12 mouse cellular contexts compared by ENCODE assay signal in the genomic region with DNA sequence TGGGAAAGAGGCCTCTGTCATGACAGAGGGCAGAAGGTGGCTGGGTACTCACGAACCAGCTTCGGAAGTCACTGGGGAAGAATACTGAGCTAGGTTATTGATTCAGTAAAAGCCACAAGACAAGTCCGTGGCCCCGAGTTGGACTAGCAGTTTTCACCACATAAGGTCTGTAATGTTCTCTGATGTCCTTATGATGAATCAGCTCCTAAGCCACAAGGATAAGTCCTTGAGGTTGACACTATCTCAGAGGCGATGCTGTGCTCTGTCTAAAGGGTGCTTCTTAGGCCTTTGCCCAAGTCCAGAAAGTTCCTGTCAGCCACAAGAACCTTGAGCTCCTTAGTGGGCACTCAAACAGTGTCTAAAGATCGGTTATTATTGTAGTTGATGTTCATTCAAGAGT. TPM values are rescaled to one million over a fixed set of nuclear protein-coding genes. Genes with fewer than 3 reads are reported as not detected.
DNase-seq lines count a peak whose midpoint lies in the region; ATAC-seq lines count a peak whose summit lies in the region.
"Had no signal": no experiment of that assay in that cellular context is flagged by ENCODE, and none has a peak within 500 bp of the region (broad histone marks: within the 10 kb centered on the region; RNA-seq: fewer than 3 reads in every experiment).

No protein-coding gene starts in this region.

- H3K4me1 ChIP-seq in hindbrain, embryonic 14.5 days (replicated peaks; ENCODE audit: control insufficient read depth, insufficient read depth, low read length) = 0 out of 2 replicates have a peak, but pooled peaks cover 18% of the 10 kb centered on the region
- peaks cover 12% of the 10 kb centered on the region for H3K4me1 ChIP-seq in hindbrain, embryonic 12.5 days
- peaks cover 32% of the 10 kb centered on the region for H3K4me1 ChIP-seq in lung, embryonic 16.5 days (replicated peaks; ENCODE audit: control insufficient read depth, insufficient read depth, low read length)
- peaks cover 34% of the 10 kb centered on the region for H3K4me1 ChIP-seq in embryonic facial prominence, embryonic 15.5 days

- no peaks in the 10 kb centered on the region for H3K36me3 ChIP-seq in hindbrain, embryonic 14.5 days (replicated peaks; ENCODE audit: control insufficient read depth, insufficient read depth)
- no peaks in the 10 kb centered on the region for H3K36me3 ChIP-seq in hindbrain, embryonic 12.5 days
- no peaks in the 10 kb centered on the region for H3K36me3 ChIP-seq in lung, embryonic 16.5 days (ENCODE audit: control insufficient read depth, insufficient read depth, low read length)
- H3K36me3 ChIP-seq in embryonic facial prominence, embryonic 15.5 days = no peaks in the 10 kb centered on the region

- H3K4me3 ChIP-seq in hindbrain, embryonic 14.5 days (replicated peaks; ENCODE audit: low read length) = no peak overlapping the region
- H3K4me3 ChIP-seq in hindbrain, embryonic 12.5 days = no peak overlapping the region
- H3K4me3 ChIP-seq in lung, embryonic 16.5 days (ENCODE audit: low read length) = no peak overlapping the region
- no peak overlapping the region for H3K4me3 ChIP-seq in embryonic facial prominence, embryonic 15.5 days (replicated peaks)
- H3K4me3 ChIP-seq: left cerebral cortex, adult 2 months had no signal

- H3K9ac ChIP-seq in hindbrain, embryonic 14.5 days = no peak overlapping the region
- no peak overlapping the region for H3K9ac ChIP-seq in hindbrain, embryonic 12.5 days
- no peak overlapping the region for H3K9ac ChIP-seq in lung, embryonic 16.5 days (ENCODE audit: low read length)
- H3K9ac ChIP-seq in embryonic facial prominence, embryonic 15.5 days = no peak overlapping the region

- no peak for ATAC-seq in hindbrain, embryonic 14.5 days (ENCODE audit: low FRiP score)
- no peak for ATAC-seq in hindbrain, embryonic 12.5 days (ENCODE audit: low FRiP score)
- ATAC-seq in lung, embryonic 16.5 days (ENCODE audit: low read depth) = no peak
- no peak for ATAC-seq in embryonic facial prominence, embryonic 15.5 days (ENCODE audit: insufficient number of reproducible peaks, low FRiP score, low TSS enrichment, low read depth)
- ATAC-seq: hindbrain, embryonic 16.5 days had no signal

- H3K9me3 ChIP-seq in hindbrain, embryonic 14.5 days (ENCODE audit: control insufficient read depth, low read length) = no peaks in the 10 kb centered on the region
- H3K9me3 ChIP-seq in hindbrain, embryonic 12.5 days (replicated peaks) = no peaks in the 10 kb centered on the region
- no peaks in the 10 kb centered on the region for H3K9me3 ChIP-seq in lung, embryonic 16.5 days (ENCODE audit: control insufficient read depth, low read length)
- H3K9me3 ChIP-seq in embryonic facial prominence, embryonic 15.5 days (replicated peaks) = no peaks in the 10 kb centered on the region

- H3K27me3 ChIP-seq in hindbrain, embryonic 14.5 days (ENCODE audit: control insufficient read depth, insufficient read depth, low read length) = no peaks in the 10 kb centered on the region
- no peaks in the 10 kb centered on the region for H3K27me3 ChIP-seq in hindbrain, embryonic 12.5 days
- no peaks in the 10 kb centered on the region for H3K27me3 ChIP-seq in lung, embryonic 16.5 days (ENCODE audit: control insufficient read depth, insufficient read depth, low read depth, low read length)
- no peaks in the 10 kb centered on the region for H3K27me3 ChIP-seq in embryonic facial prominence, embryonic 15.5 days

- H3K27ac ChIP-seq in hindbrain, embryonic 14.5 days = no peak overlapping the region
- no peak overlapping the region for H3K27ac ChIP-seq in hindbrain, embryonic 12.5 days
- H3K27ac ChIP-seq in lung, embryonic 16.5 days (ENCODE audit: low read length) = peak overlapping the region; percentile 27; the same call in 1 of the 2 replicates
- H3K27ac ChIP-seq in embryonic facial prominence, embryonic 15.5 days (replicated peaks) = 0 out of 2 replicates have a peak overlapping the region, but pooled peaks have one; percentile 1
- H3K27ac ChIP-seq: left cerebral cortex, adult 2 months had no signal

- DNase-seq in adrenal gland, adult 2 months = peak; percentile 38
- no peak for DNase-seq in adrenal gland, adult 18-20 months (ENCODE audit: low spot score in 2 of 2)
- no peak for DNase-seq in hindbrain, embryonic 14.5 days (ENCODE audit: low spot score)
- DNase-seq in lung, postnatal 10 days = no peak
- no peak for DNase-seq in left cerebral cortex, adult 11 months (ENCODE audit: low spot score)
- DNase-seq: cerebellum, adult 9-10 months; thymus, adult 18-20 months had no signal

- WGBS in hindbrain, embryonic 14.5 days = 85% methylated on average over 6 of the region's 6 CpGs
- 86% methylated on average over 6 of the region's 6 CpGs for WGBS in hindbrain, embryonic 12.5 days
- 72% methylated on average over 6 of the region's 6 CpGs for WGBS in lung, embryonic 16.5 days
- 85% methylated on average over 6 of the region's 6 CpGs for WGBS in embryonic facial prominence, embryonic 15.5 days

- peak overlapping the region; percentile 54 for H3K4me2 ChIP-seq in hindbrain, embryonic 14.5 days (replicated peaks)
- H3K4me2 ChIP-seq in hindbrain, embryonic 12.5 days (replicated peaks) = no peak overlapping the region
- H3K4me2 ChIP-seq in lung, embryonic 16.5 days (ENCODE audit: low read depth, low read length) = peak overlapping the region; percentile 64
- no peak overlapping the region for H3K4me2 ChIP-seq in embryonic facial prominence, embryonic 15.5 days (replicated peaks)

RNA-seq across cellular contexts. Expression of gene Entpd1, which starts 49.7 kb away (rescaled TPM):
- 10 to 100 TPM; 30.2 to 36.3 TPM for total RNA-seq in adrenal gland, adult 2 months (2021)
- polyA plus RNA-seq in adrenal gland, adult 2 months (2012; rRNA removed) = 3.9 and 5.5 TPM in 2 replicates
- 10 to 100 TPM; 36.3 to 49.7 TPM for total RNA-seq in adrenal gland, adult 18-20 months (2021)
- polyA plus RNA-seq in hindbrain, embryonic 14.5 days (2014; fragmentation: Nextera tagmentation; extraction: Ambion mirVana) = 9.3 and 9.6 TPM in 2 replicates
- 9.8 and 10.4 TPM in 2 replicates for polyA plus RNA-seq in hindbrain, embryonic 12.5 days (2016; fragmentation: Nextera tagmentation; extraction: Ambion mirVana)
- polyA plus RNA-seq in lung, embryonic 16.5 days (2015; fragmentation: Nextera tagmentation; extraction: Ambion mirVana) = 16.8 and 18.6 TPM in 2 replicates
- 16.7 and 17.6 TPM in 2 replicates for polyA plus RNA-seq in embryonic facial prominence, embryonic 15.5 days (2015; fragmentation: Nextera tagmentation; extraction: Ambion mirVana)

RNA-seq across cellular contexts. Expression of gene Tctn3, which starts 49.8 kb away (rescaled TPM):
- 1 to 10 TPM; 3.5 to 7.0 TPM for total RNA-seq in adrenal gland, adult 2 months (2021)
- polyA plus RNA-seq in adrenal gland, adult 2 months (2012; rRNA removed) = 8.6 and 10.5 TPM in 2 replicates
- 1 to 10 TPM; 4.6 to 5.2 TPM for total RNA-seq in adrenal gland, adult 18-20 months (2021)
- 14.0 and 14.5 TPM in 2 replicates for polyA plus RNA-seq in hindbrain, embryonic 14.5 days (2014; fragmentation: Nextera tagmentation; extraction: Ambion mirVana)
- 12.5 and 16.0 TPM in 2 replicates for polyA plus RNA-seq in hindbrain, embryonic 12.5 days (2016; fragmentation: Nextera tagmentation; extraction: Ambion mirVana)
- polyA plus RNA-seq in lung, embryonic 16.5 days (2015; fragmentation: Nextera tagmentation; extraction: Ambion mirVana) = 11.8 and 12.7 TPM in 2 replicates
- 13.9 TPM in 2 replicates for polyA plus RNA-seq in embryonic facial prominence, embryonic 15.5 days (2015; fragmentation: Nextera tagmentation; extraction: Ambion mirVana)

Comparison
In these comparisons a context has a peak if more than half of its experiments do, and no peak if none do; other contexts are left out.
1. H3K4me2 ChIP-seq: peak in hindbrain, embryonic 14.5 days (single experiment) and lung, embryonic 16.5 days (single experiment); none in hindbrain, embryonic 12.5 days (single experiment) and embryonic facial prominence, embryonic 15.5 days (single experiment).
2. H3K27ac ChIP-seq: peak in lung, embryonic 16.5 days (single experiment) and embryonic facial prominence, embryonic 15.5 days (single experiment); none in hindbrain, embryonic 14.5 days (single experiment) and hindbrain, embryonic 12.5 days (single experiment).